8 mouse cellular contexts compared by ENCODE assay signal in genomic region chr2:52741681-52742255, GRCm38 (mm10). TPM values are rescaled to one million over a fixed set of nuclear protein-coding genes. Genes with fewer than 3 reads are reported as not detected.
DNase-seq lines count a peak whose midpoint lies in the region; ATAC-seq and TF ChIP-seq lines count a peak whose summit lies in the region.

No protein-coding gene starts in this region.

- intact Hi-C loops in heart, postnatal 10 days (cut with DNase I): loop anchor here (2.0 kb wide), 1 partner anchor 109 kb away; no protein-coding TSS in a partner anchor

- no peaks in the 10 kb centered on the region for H3K27me3 ChIP-seq in heart, embryonic 14.5 days (ENCODE audit: control insufficient read depth, insufficient read depth, low read length)
- no peaks in the 10 kb centered on the region for H3K27me3 ChIP-seq in E14TG2a.4 (ENCODE audit: insufficient read depth, low read length)
- H3K27me3 ChIP-seq in limb, embryonic 10.5 days (ENCODE audit: low read depth, poor library complexity, severe bottlenecking): no peaks in the 10 kb centered on the region
- no peaks in the 10 kb centered on the region for H3K27me3 ChIP-seq in midbrain, embryonic 13.5 days

- H3K27ac ChIP-seq in heart, embryonic 14.5 days (replicated peaks in 1 of 2; ENCODE audit: control insufficient read depth in 1 of 2, insufficient read depth in 1 of 2, low read depth in 2 of 2, low read length in 2 of 2): peak overlapping the region; percentile 87 to 96
- peak overlapping the region; percentile 100 for H3K27ac ChIP-seq in limb, embryonic 10.5 days
- peak overlapping the region; percentile 95 for H3K27ac ChIP-seq in midbrain, embryonic 13.5 days

- DNase-seq in heart, postnatal 10 days: no peak
- peak; percentile 55 for DNase-seq in c-Kit-positive CD71-positive TER-119-positive erythroid progenitor cells, embryonic 14.5 days (ENCODE audit: low spot score)
- peak; percentile 83 for DNase-seq in gastrocnemius, postnatal 10 days
- DNase-seq in limb, embryonic 10.5 days (ENCODE audit: low spot score): no peak
- no peak for DNase-seq in layer of hippocampus, postnatal 10 days (ENCODE audit: low spot score in 2 of 2)

- WGBS in heart, embryonic 14.5 days: under 1% methylated on average over 54 of the region's 54 CpGs
- under 1% methylated on average over 54 of the region's 54 CpGs for WGBS in limb, embryonic 10.5 days
- under 1% methylated on average over 52 of the region's 54 CpGs for WGBS in midbrain, embryonic 13.5 days

- H3K9ac ChIP-seq in heart, embryonic 14.5 days (ENCODE audit: low read length): peak overlapping the region; percentile 86
- H3K9ac ChIP-seq in midbrain, embryonic 13.5 days (replicated peaks): peak overlapping the region; percentile 80

- no peak for TF ChIP-seq CTCF in E14TG2a.4 (conservative IDR thresholded peaks at IDR 0.05; ENCODE audit: low read length)

- no peaks in the 10 kb centered on the region for H3K36me3 ChIP-seq in heart, embryonic 14.5 days (ENCODE audit: control insufficient read depth, insufficient read depth, low read length)
- H3K36me3 ChIP-seq in E14TG2a.4 (ENCODE audit: insufficient read depth, low read length): peaks cover 12% of the 10 kb centered on the region; the same call in 1 of the 2 replicates
- H3K36me3 ChIP-seq in limb, embryonic 10.5 days: peaks cover 4% of the 10 kb centered on the region
- 0 out of 2 replicates have a peak, but pooled peaks cover 8% of the 10 kb centered on the region for H3K36me3 ChIP-seq in midbrain, embryonic 13.5 days

- ATAC-seq in heart, embryonic 14.5 days (ENCODE audit: insufficient number of reproducible peaks, insufficient read depth, low FRiP score, low read depth): peak; percentile 88
- ATAC-seq in midbrain, embryonic 13.5 days: peak; percentile 95

- H3K4me1 ChIP-seq in heart, embryonic 14.5 days (ENCODE audit: control insufficient read depth in 2 of 2, insufficient read depth in 2 of 2, low read length in 2 of 2): peaks cover 0 to 11% of the 10 kb centered on the region in 2 experiments; a peak in 2 of 4 replicates
- peaks cover 37% of the 10 kb centered on the region for H3K4me1 ChIP-seq in E14TG2a.4 (replicated peaks; ENCODE audit: low read depth, low read length)
- peaks cover 14% of the 10 kb centered on the region for H3K4me1 ChIP-seq in limb, embryonic 10.5 days
- peaks cover 12% of the 10 kb centered on the region for H3K4me1 ChIP-seq in midbrain, embryonic 13.5 days (replicated peaks)

- H3K4me3 ChIP-seq in heart, embryonic 14.5 days (ENCODE audit: control insufficient read depth in 1 of 2, insufficient read depth in 1 of 2, low read depth in 1 of 2, low read length in 2 of 2): peak overlapping the region; percentile 71 to 86
- peak overlapping the region; percentile 93 for H3K4me3 ChIP-seq in E14TG2a.4 (replicated peaks; ENCODE audit: low read length)
- peak overlapping the region; percentile 84 for H3K4me3 ChIP-seq in limb, embryonic 10.5 days
- peak overlapping the region; percentile 79 for H3K4me3 ChIP-seq in midbrain, embryonic 13.5 days (replicated peaks)

- H3K9me3 ChIP-seq in heart, embryonic 14.5 days (ENCODE audit: control insufficient read depth, low read length): no peaks in the 10 kb centered on the region
- no peaks in the 10 kb centered on the region for H3K9me3 ChIP-seq in E14TG2a.4 (ENCODE audit: low read length)
- H3K9me3 ChIP-seq in limb, embryonic 10.5 days (replicated peaks): no peaks in the 10 kb centered on the region
- no peaks in the 10 kb centered on the region for H3K9me3 ChIP-seq in midbrain, embryonic 13.5 days

- peak overlapping the region; percentile 84 for H3K4me2 ChIP-seq in heart, embryonic 14.5 days (ENCODE audit: low read length)
- H3K4me2 ChIP-seq in midbrain, embryonic 13.5 days (replicated peaks): peak overlapping the region; percentile 68

RNA-seq across cellular contexts. Expression of gene Stam2, which starts 0.3 kb away (rescaled TPM):
- 32.0 and 35.3 TPM in 2 replicates for polyA plus RNA-seq in heart, embryonic 14.5 days (2014; fragmentation: Nextera tagmentation; extraction: Ambion mirVana)
- total RNA-seq in heart, postnatal 10 days (2021): 10 to 100 TPM; 27.5 to 31.6 TPM
- total RNA-seq in gastrocnemius, postnatal 10 days (2021): 10 to 100 TPM; 17.9 to 20.8 TPM
- 28.1 and 29.8 TPM in 2 replicates for polyA plus RNA-seq in limb, embryonic 10.5 days (2016; fragmentation: Nextera tagmentation; extraction: Ambion mirVana)
- polyA plus RNA-seq in midbrain, embryonic 13.5 days (2015; fragmentation: Nextera tagmentation; extraction: Ambion mirVana): 40.4 and 42.2 TPM in 2 replicates
- 10 to 100 TPM; 27.8 to 30.9 TPM for total RNA-seq in layer of hippocampus, postnatal 10 days (2021)

Comparison
In these comparisons a context has a peak if more than half of its experiments do, and no peak if none do; other contexts are left out.
1. DNase-seq: peak in c-Kit-positive CD71-positive TER-119-positive erythroid progenitor cells, embryonic 14.5 days (single experiment) and gastrocnemius, postnatal 10 days (single experiment); none in heart, postnatal 10 days (0 of 2), limb, embryonic 10.5 days (single experiment) and layer of hippocampus, postnatal 10 days (0 of 2).
2. Peak in every context shown above with its lines, with median percentiles within 50 percentile points of each other: H3K27ac ChIP-seq and H3K4me3 ChIP-seq.